Mouse (Mus musculus): Measurements from ENCODE around the gene 2010111I01Rik. TPM values are rescaled to one million over a fixed set of nuclear protein-coding genes. Genes with fewer than 3 reads are reported as not detected.

The 2010111I01Rik gene
- total and polyA plus RNA-seq, 2 experiments from 2014 or later: 16.2 to 30.3 TPM

DNA sequence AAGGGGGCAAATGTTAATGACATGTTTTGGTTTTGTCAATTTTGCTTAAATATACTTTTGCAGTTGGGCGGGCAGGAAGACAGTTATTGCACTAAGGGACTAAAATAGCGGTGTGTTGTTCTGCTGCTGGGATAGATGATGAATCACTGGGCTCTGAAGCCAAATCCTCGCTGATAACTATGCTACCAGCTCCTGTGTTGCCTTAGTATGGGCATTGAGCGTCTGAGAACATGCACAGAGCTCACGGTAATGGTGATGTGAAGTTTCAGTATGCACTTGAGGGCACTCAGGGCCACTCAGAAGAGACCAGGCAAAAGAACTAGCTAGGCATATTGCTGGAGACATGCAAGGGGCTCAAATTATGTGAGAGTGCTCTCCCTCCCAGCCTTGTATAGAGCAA is 276.1 kb downstream of the 2010111I01Rik start:
- TF ChIP-seq CTCF (IDR thresholded peaks at IDR 0.05): no peak
- Histone ChIP-seq H3K36me3 (ENCODE audit: insufficient read depth, low read length) (no peaks in the 10 kb centered on the region), H3K9me3 (ENCODE audit: low read length) (no peaks in the 10 kb centered on the region), H3K9ac (replicated peaks; ENCODE audit: low read length, poor library complexity, severe bottlenecking) (no peak overlapping the region), H3K4me2 (ENCODE audit: low read depth, low read length, poor library complexity, severe bottlenecking) (peak overlapping the region; percentile 69), H3K27me3 (ENCODE audit: insufficient read depth, low read length) (no peaks in the 10 kb centered on the region), H3K4me3 (ENCODE audit: low read depth, low read length) (peak overlapping the region; percentile 64), H3K27ac (ENCODE audit: low read depth, low read length) (no peak overlapping the region), H3K4me1 (ENCODE audit: insufficient read depth, low read length) (peaks cover 4% of the 10 kb centered on the region; the same call in 1 of the 2 replicates)
- ATAC-seq (ENCODE audit: low FRiP score) (no peak), DNase-seq (ENCODE audit: low spot score) (no peak)
- WGBS: 46% methylated on average over 5 of the region's 5 CpGs

DNA sequence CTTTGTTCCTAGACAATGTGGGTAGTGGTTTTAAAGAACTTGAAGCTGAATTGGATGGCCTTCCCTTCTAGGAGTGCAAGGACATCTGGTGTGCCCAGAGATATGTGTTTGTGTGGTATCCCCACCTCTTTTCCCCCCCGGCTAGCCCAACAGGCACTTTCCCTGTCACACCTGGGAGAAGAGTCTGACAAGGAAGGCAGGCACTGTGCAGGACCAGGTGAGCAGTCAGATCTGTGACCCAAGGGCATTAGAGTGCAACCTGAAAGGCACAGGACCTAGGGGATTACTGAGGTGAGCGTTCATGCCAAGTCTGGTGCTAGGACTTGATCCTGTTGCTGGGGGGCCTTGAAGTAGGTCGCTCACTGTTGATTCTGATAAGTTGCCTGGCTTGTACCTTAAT is 277.0 kb downstream of the 2010111I01Rik start:
- 84% methylated on average over 3 of the region's 3 CpGs for WGBS
- no peaks in the 10 kb centered on the region for H3K27me3 ChIP-seq (ENCODE audit: insufficient read depth, low read length)
- no peaks in the 10 kb centered on the region for H3K9me3 ChIP-seq (ENCODE audit: low read length)
- H3K4me3 ChIP-seq (ENCODE audit: low read depth, low read length): no peak overlapping the region
- peak overlapping the region; percentile 34 for H3K4me2 ChIP-seq (ENCODE audit: low read depth, low read length, poor library complexity, severe bottlenecking)
- ATAC-seq (ENCODE audit: low FRiP score) (no peak), DNase-seq (ENCODE audit: low spot score) (no peak)
- H3K9ac ChIP-seq (replicated peaks; ENCODE audit: low read length, poor library complexity, severe bottlenecking): no peak overlapping the region
- no peaks in the 10 kb centered on the region for H3K36me3 ChIP-seq (ENCODE audit: insufficient read depth, low read length)
- no peak overlapping the region for H3K27ac ChIP-seq (ENCODE audit: low read depth, low read length)
- H3K4me1 ChIP-seq (ENCODE audit: insufficient read depth, low read length): peaks cover 4% of the 10 kb centered on the region; the same call in 1 of the 2 replicates
- no peak for TF ChIP-seq CTCF (IDR thresholded peaks at IDR 0.05)

DNA sequence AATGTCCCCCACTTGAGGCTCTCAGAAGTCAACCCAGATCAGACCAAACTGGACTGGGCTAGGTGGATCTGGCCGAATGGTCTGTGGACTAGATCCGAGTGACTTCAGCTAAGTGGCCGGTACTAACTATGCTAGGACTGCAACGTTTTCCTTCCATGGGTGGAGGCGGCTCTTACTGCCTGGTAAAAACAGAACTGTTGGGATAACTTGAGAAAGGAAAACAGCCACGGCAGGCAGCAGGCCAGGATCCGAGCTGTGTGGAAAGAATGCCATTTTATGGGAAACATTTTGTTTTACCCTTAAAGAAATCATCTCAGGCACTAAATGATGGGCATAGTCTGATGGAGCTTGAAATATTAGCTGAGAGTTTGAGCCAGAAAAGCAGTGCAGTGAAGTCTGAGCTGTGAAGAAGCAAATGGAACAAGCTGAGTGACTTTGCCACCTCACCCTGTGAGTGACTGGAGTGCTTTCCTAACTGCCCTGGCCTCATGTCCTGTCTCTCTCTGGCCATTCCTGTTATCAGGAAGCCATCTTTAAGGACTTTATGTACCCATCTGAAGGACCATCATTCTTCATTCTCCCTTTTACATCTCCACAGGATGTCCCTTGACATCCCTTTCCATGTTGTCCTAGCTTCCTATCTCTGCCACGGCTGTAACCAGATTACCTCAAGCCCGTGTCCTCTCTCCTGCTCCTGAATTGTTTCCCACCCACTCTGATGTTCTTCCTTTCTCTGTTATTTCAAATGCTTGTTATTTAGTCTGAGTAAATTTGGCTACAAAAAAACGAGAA is 277.9 kb downstream of the 2010111I01Rik start:
- no peak for ATAC-seq (ENCODE audit: low FRiP score)
- Histone ChIP-seq H3K4me1 (ENCODE audit: insufficient read depth, low read length) (peaks cover 4% of the 10 kb centered on the region; the same call in 1 of the 2 replicates), H3K9me3 (ENCODE audit: low read length) (no peaks in the 10 kb centered on the region), H3K9ac (replicated peaks; ENCODE audit: low read length, poor library complexity, severe bottlenecking) (no peak overlapping the region), H3K27me3 (ENCODE audit: insufficient read depth, low read length) (no peaks in the 10 kb centered on the region), H3K27ac (ENCODE audit: low read depth, low read length) (no peak overlapping the region), H3K4me3 (ENCODE audit: low read depth, low read length) (no peak overlapping the region), H3K36me3 (ENCODE audit: insufficient read depth, low read length) (no peaks in the 10 kb centered on the region), H3K4me2 (ENCODE audit: low read depth, low read length, poor library complexity, severe bottlenecking) (no peak overlapping the region)
- 71% methylated on average over 10 of the region's 10 CpGs for WGBS
- DNase-seq (ENCODE audit: low spot score): no peak
- no peak for TF ChIP-seq CTCF (IDR thresholded peaks at IDR 0.05)

DNA sequence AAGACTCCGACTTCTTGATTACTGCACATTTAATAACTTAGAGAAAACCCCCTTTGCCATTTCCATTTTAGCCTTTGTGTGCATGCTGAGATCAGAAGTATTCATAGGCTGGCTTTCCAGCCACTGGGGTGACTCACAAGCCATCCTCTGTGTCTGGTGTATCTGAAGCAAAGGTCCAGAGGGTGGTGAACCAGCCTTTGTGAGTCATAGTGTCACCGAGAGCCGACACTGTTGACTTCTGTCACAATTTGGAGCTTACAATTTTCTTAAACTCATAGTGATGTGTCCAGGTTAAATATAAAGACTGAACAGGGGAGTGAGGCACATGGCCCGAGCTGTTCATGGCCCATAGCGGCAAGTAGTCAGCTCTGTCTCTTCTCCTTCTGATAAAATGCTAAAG is 278.9 kb downstream of the 2010111I01Rik start:
- WGBS: 78% methylated on average over 5 of the region's 5 CpGs

DNA sequence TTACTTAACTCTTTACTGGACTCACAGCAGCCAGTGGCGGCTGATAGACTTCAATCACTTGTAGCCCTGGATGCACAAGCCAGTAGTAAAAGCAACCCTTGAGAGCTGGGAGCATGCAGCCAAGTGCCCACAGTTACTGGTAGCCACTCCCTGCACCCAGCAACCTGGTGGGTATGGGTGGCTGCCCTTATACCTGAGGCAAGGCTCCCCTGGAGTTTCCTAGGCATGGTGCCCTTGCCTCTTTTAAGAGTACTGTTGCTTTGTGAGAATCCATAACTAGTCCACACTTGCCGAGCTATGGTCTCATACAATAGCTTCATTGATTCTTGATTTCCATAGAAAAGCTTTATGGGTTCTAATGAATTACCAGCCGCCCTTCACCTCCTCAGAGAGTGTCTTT is 279.7 kb downstream of the 2010111I01Rik start:
- Histone ChIP-seq H3K4me2 (ENCODE audit: low read depth, low read length, poor library complexity, severe bottlenecking) (no peak overlapping the region), H3K27ac (ENCODE audit: low read depth, low read length) (no peak overlapping the region), H3K9ac (replicated peaks; ENCODE audit: low read length, poor library complexity, severe bottlenecking) (no peak overlapping the region), H3K36me3 (ENCODE audit: insufficient read depth, low read length) (no peaks in the 10 kb centered on the region), H3K4me1 (ENCODE audit: insufficient read depth, low read length) (peaks cover 4% of the 10 kb centered on the region; the same call in 1 of the 2 replicates), H3K27me3 (ENCODE audit: insufficient read depth, low read length) (no peaks in the 10 kb centered on the region), H3K4me3 (ENCODE audit: low read depth, low read length) (no peak overlapping the region), H3K9me3 (ENCODE audit: low read length) (no peaks in the 10 kb centered on the region)
- 54% methylated on average over 3 of the region's 3 CpGs for WGBS
- ATAC-seq (ENCODE audit: low FRiP score): no peak
- no peak for TF ChIP-seq CTCF (IDR thresholded peaks at IDR 0.05)
- DNase-seq (ENCODE audit: low spot score): no peak

More for the DNA sequence above, 278.9 kb downstream of the 2010111I01Rik start:
- Histone ChIP-seq H3K4me3 (ENCODE audit: low read depth, low read length) (no peak overlapping the region), H3K4me1 (ENCODE audit: insufficient read depth, low read length) (peaks cover 4% of the 10 kb centered on the region; the same call in 1 of the 2 replicates), H3K27me3 (ENCODE audit: insufficient read depth, low read length) (no peaks in the 10 kb centered on the region), H3K9me3 (ENCODE audit: low read length) (no peaks in the 10 kb centered on the region), H3K36me3 (ENCODE audit: insufficient read depth, low read length) (no peaks in the 10 kb centered on the region), H3K4me2 (ENCODE audit: low read depth, low read length, poor library complexity, severe bottlenecking) (no peak overlapping the region), H3K9ac (replicated peaks; ENCODE audit: low read length, poor library complexity, severe bottlenecking) (no peak overlapping the region), H3K27ac (ENCODE audit: low read depth, low read length) (no peak overlapping the region)
- DNase-seq (ENCODE audit: low spot score) (no peak), ATAC-seq (ENCODE audit: low FRiP score) (no peak)
- no peak for TF ChIP-seq CTCF (IDR thresholded peaks at IDR 0.05)

DNA sequence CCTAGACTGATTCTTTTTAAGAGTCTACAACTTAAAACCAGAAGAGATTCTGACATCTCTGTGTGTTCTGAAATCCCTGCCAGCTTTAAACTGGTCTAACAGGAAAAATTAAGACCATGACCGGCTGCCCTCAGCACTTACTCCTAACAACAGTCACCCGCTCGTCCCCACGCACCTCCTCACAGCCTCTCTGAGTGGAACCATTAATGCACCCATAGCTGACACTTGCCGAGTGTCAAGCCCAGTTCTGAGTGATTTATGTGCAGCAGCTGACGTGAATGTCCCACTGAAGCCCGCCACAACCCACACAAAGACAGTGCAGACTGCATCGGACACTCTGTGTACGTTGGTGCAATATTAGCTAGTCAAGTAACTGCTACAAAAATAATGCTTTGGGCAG is 280.5 kb downstream of the 2010111I01Rik start:
- H3K4me3 ChIP-seq (ENCODE audit: low read depth, low read length): no peak overlapping the region
- no peak for DNase-seq (ENCODE audit: low spot score)
- H3K36me3 ChIP-seq (ENCODE audit: insufficient read depth, low read length): no peaks in the 10 kb centered on the region
- no peaks in the 10 kb centered on the region for H3K9me3 ChIP-seq (ENCODE audit: low read length)
- ATAC-seq (ENCODE audit: low FRiP score): no peak
- H3K9ac ChIP-seq (replicated peaks; ENCODE audit: low read length, poor library complexity, severe bottlenecking): no peak overlapping the region
- no peaks in the 10 kb centered on the region for H3K27me3 ChIP-seq (ENCODE audit: insufficient read depth, low read length)
- H3K4me1 ChIP-seq (ENCODE audit: insufficient read depth, low read length): peaks cover 4% of the 10 kb centered on the region; the same call in 1 of the 2 replicates
- no peak overlapping the region for H3K4me2 ChIP-seq (ENCODE audit: low read depth, low read length, poor library complexity, severe bottlenecking)
- WGBS: 60% methylated on average over 9 of the region's 9 CpGs
- H3K27ac ChIP-seq (ENCODE audit: low read depth, low read length): no peak overlapping the region
- TF ChIP-seq CTCF (IDR thresholded peaks at IDR 0.05): no peak

Data from midbrain, postnatal 0 days (tissue).